Comparison of ENCODE assay signal across 9 mouse cellular contexts in the genomic region with DNA sequence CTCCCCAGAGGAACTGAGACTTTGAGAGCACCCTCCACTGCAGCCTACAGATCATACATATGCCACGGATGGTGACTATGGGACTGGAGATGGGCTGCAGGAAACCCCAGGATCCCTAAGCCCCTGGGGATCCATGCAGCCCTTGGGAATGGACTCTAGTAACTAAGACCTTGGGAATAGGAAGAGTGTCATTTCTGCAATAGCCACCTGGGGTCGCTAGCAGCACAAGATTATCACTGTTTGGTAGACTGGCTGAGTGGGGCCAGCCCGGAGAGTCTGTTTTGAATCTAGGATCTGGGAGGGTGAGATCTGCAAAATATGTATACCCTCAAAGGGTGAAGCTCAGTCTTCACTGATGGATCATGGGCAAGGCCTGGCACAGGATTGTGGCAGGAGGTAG. TPM values are rescaled to one million over a fixed set of nuclear protein-coding genes. Genes with fewer than 3 reads are reported as not detected.
DNase-seq lines count a peak whose midpoint lies in the region.
"Had no signal": no experiment of that assay in that cellular context is flagged by ENCODE, and none has a peak within 500 bp of the region (broad histone marks: within the 10 kb centered on the region; RNA-seq: fewer than 3 reads in every experiment).

No protein-coding gene starts in this region.

- no peak overlapping the region for H3K4me3 ChIP-seq in embryonic facial prominence, embryonic 10.5 days
- H3K4me3 ChIP-seq: myocyte had no signal

- peak; percentile 94 for DNase-seq in heart, adult 11 months
- DNase-seq in heart, postnatal 25 days (ENCODE audit: low spot score) = no peak
- peak; percentile 55 for DNase-seq in adrenal gland, postnatal 25 days
- peak; percentile 64 for DNase-seq in embryonic facial prominence, embryonic 10.5 days (ENCODE audit: low spot score)
- peak; percentile 64 to 84 for DNase-seq in heart, postnatal 10 days
- DNase-seq in layer of hippocampus, adult 8-10 months (ENCODE audit: low spot score in 2 of 2) = peak; percentile 60 to 82
- peak; percentile 44 to 65 for DNase-seq in lung, adult 18-20 months
- peak; percentile 81 to 89 for DNase-seq in right cerebral cortex, adult 2 months (ENCODE audit: low spot score in 2 of 2)

- WGBS in embryonic facial prominence, embryonic 10.5 days = 40% methylated on average over 3 of the region's 3 CpGs

- no peaks in the 10 kb centered on the region for H3K9me3 ChIP-seq in embryonic facial prominence, embryonic 10.5 days

- H3K4me1 ChIP-seq in embryonic facial prominence, embryonic 10.5 days = peaks cover 10% of the 10 kb centered on the region

- intact Hi-C loops in heart, postnatal 25 days (cut with DNase I) = loop anchor here (1.0 kb wide), 1 partner anchor 39 kb away; no protein-coding TSS in a partner anchor
- intact Hi-C loops in heart, postnatal 10 days (cut with DNase I) = loop anchor here (1.0 kb wide), 2 partner anchors 18 to 39 kb away; no protein-coding TSS in a partner anchor

- H3K36me3 ChIP-seq in embryonic facial prominence, embryonic 10.5 days (replicated peaks) = peaks cover 39% of the 10 kb centered on the region

- no peak overlapping the region for H3K27ac ChIP-seq in embryonic facial prominence, embryonic 10.5 days (replicated peaks)

- H3K27me3 ChIP-seq in embryonic facial prominence, embryonic 10.5 days (replicated peaks; ENCODE audit: low read depth, poor library complexity, severe bottlenecking) = no peaks in the 10 kb centered on the region

RNA-seq across cellular contexts. Expression of a gene that starts 17.1 kb away (rescaled TPM):
- 1 to 10 TPM; 2.7 to 4.0 TPM for total RNA-seq in heart, postnatal 25 days (2021)
- 2.1 and 3.3 TPM in 2 replicates for total RNA-seq in adrenal gland, postnatal 25 days (2021)
- polyA plus RNA-seq in embryonic facial prominence, embryonic 10.5 days (2016; fragmentation: Nextera tagmentation; extraction: Ambion mirVana) = 4.7 and 4.8 TPM in 2 replicates
- 1 to 10 TPM; 1.6 to 2.3 TPM for total RNA-seq in heart, postnatal 10 days (2021)
- 100 to 1,000 TPM; 257 to 305 (median 270) TPM for total RNA-seq in layer of hippocampus, adult 8-10 months (2022)

RNA-seq across cellular contexts. Expression of a gene that starts 37.0 kb away (rescaled TPM):
- total RNA-seq in heart, postnatal 25 days (2021) = 10 to 100 TPM; 67.1 to 79.0 TPM
- 48.3 and 60.4 TPM in 2 replicates for total RNA-seq in adrenal gland, postnatal 25 days (2021)
- 56.6 and 58.2 TPM in 2 replicates for polyA plus RNA-seq in embryonic facial prominence, embryonic 10.5 days (2016; fragmentation: Nextera tagmentation; extraction: Ambion mirVana)
- total RNA-seq in heart, postnatal 10 days (2021) = 10 to 100 TPM; 70.3 to 70.4 TPM
- 10 to 100 TPM; 65.1 to 69.0 (median 66.7) TPM for total RNA-seq in layer of hippocampus, adult 8-10 months (2022)

RNA-seq across cellular contexts. Expression of a gene that starts 37.9 kb away (rescaled TPM):
- total RNA-seq in heart, postnatal 25 days (2021) = 10 to 100 TPM; 61.3 to 68.2 TPM
- total RNA-seq in adrenal gland, postnatal 25 days (2021) = 64.8 and 67.5 TPM in 2 replicates
- polyA plus RNA-seq in embryonic facial prominence, embryonic 10.5 days (2016; fragmentation: Nextera tagmentation; extraction: Ambion mirVana) = 92.1 and 92.3 TPM in 2 replicates
- total RNA-seq in heart, postnatal 10 days (2021) = 10 to 100 TPM; 77.2 to 78.6 TPM
- 100 to 1,000 TPM; 340 to 373 (median 364) TPM for total RNA-seq in layer of hippocampus, adult 8-10 months (2022)

Comparison
In these comparisons a context has a peak if more than half of its experiments do, and no peak if none do; other contexts are left out.
1. RNA of a gene that starts 17.1 kb away (total RNA-seq): 257 to 305 TPM in layer of hippocampus, adult 8-10 months; 2.7 to 4.0 TPM in heart, postnatal 25 days, 2.1 to 3.3 TPM in adrenal gland, postnatal 25 days and 1.6 to 2.3 TPM in heart, postnatal 10 days; every median in the first group is over 10 times any median in the second.